Mouse (Mus musculus): ENCODE data around the gene Slc22a2. TPM values are rescaled to one million over a fixed set of nuclear protein-coding genes. Genes with fewer than 3 reads are reported as not detected.

Gene Slc22a2
- polyA plus RNA-seq, 1 experiment from 2014 or later = not detected

GRCm38 (mm10) chr17:12577096-12577495, 6.8 kb upstream of the Slc22a2 start:
- H3K36me3 ChIP-seq (ENCODE audit: control insufficient read depth, insufficient read depth, low read length) = no peaks in the 10 kb centered on the region
- no peak overlapping the region for H3K4me2 ChIP-seq (ENCODE audit: low read depth, severe bottlenecking)
- no peaks in the 10 kb centered on the region for H3K27me3 ChIP-seq (ENCODE audit: control insufficient read depth, insufficient read depth, low read length)
- no peak for ATAC-seq (ENCODE audit: insufficient number of reproducible peaks, low FRiP score, low TSS enrichment, low read depth)
- H3K9me3 ChIP-seq (ENCODE audit: control insufficient read depth, low read length) = no peaks in the 10 kb centered on the region
- H3K9ac ChIP-seq (ENCODE audit: low read length) = no peak overlapping the region
- H3K27ac ChIP-seq (replicated peaks; ENCODE audit: low read depth, low read length) = no peak overlapping the region
- DNase-seq (ENCODE audit: low spot score) = no peak
- no peak overlapping the region for H3K4me3 ChIP-seq (ENCODE audit: low read depth, low read length)
- 96% methylated on average over 7 of the region's 7 CpGs for WGBS
- H3K4me1 ChIP-seq (ENCODE audit: control insufficient read depth, insufficient read depth, low read length) = no peaks in the 10 kb centered on the region

GRCm38 (mm10) chr17:12585366-12585765, 1.4 kb downstream of the Slc22a2 start:
- Histone ChIP-seq H3K36me3 (ENCODE audit: control insufficient read depth, insufficient read depth, low read length) (no peaks in the 10 kb centered on the region), H3K27ac (replicated peaks; ENCODE audit: low read depth, low read length) (no peak overlapping the region), H3K4me3 (ENCODE audit: low read depth, low read length) (no peak overlapping the region), H3K9me3 (ENCODE audit: control insufficient read depth, low read length) (no peaks in the 10 kb centered on the region), H3K27me3 (ENCODE audit: control insufficient read depth, insufficient read depth, low read length) (no peaks in the 10 kb centered on the region), H3K4me1 (ENCODE audit: control insufficient read depth, insufficient read depth, low read length) (no peaks in the 10 kb centered on the region), H3K4me2 (ENCODE audit: low read depth, severe bottlenecking) (no peak overlapping the region), H3K9ac (ENCODE audit: low read length) (no peak overlapping the region)
- DNase-seq (ENCODE audit: low spot score) = no peak
- 83% methylated on average over 2 of the region's 2 CpGs for WGBS
- no peak for ATAC-seq (ENCODE audit: insufficient number of reproducible peaks, low FRiP score, low TSS enrichment, low read depth)

- DNase-seq (ENCODE audit: low spot score) = no peak
- no peak for ATAC-seq (ENCODE audit: insufficient number of reproducible peaks, low FRiP score, low TSS enrichment, low read depth)
- WGBS = 77% methylated on average over 11 of the region's 11 CpGs
Observed at GRCm38 (mm10) chr17:12586966-12587365, 3.0 kb downstream of the Slc22a2 start.

GRCm38 (mm10) chr17:12588801-12589247, 4.9 kb downstream of the Slc22a2 start:
- Histone ChIP-seq H3K9me3 (ENCODE audit: control insufficient read depth, low read length) (no peaks in the 10 kb centered on the region; the same call in 1 of the 2 replicates), H3K4me1 (ENCODE audit: control insufficient read depth, insufficient read depth, low read length) (no peaks in the 10 kb centered on the region), H3K4me3 (ENCODE audit: low read depth, low read length) (no peak overlapping the region), H3K27ac (replicated peaks; ENCODE audit: low read depth, low read length) (no peak overlapping the region), H3K36me3 (ENCODE audit: control insufficient read depth, insufficient read depth, low read length) (no peaks in the 10 kb centered on the region), H3K9ac (ENCODE audit: low read length) (no peak overlapping the region), H3K27me3 (ENCODE audit: control insufficient read depth, insufficient read depth, low read length) (no peaks in the 10 kb centered on the region), H3K4me2 (ENCODE audit: low read depth, severe bottlenecking) (no peak overlapping the region)
- no peak for ATAC-seq (ENCODE audit: insufficient number of reproducible peaks, low FRiP score, low TSS enrichment, low read depth)
- peak; percentile 31 for DNase-seq (ENCODE audit: low spot score)
- 27% methylated on average over 9 of the region's 9 CpGs for WGBS

More at GRCm38 (mm10) chr17:12586966-12587365, 3.0 kb downstream of the Slc22a2 start:
- Histone ChIP-seq H3K36me3 (ENCODE audit: control insufficient read depth, insufficient read depth, low read length) (no peaks in the 10 kb centered on the region), H3K4me1 (ENCODE audit: control insufficient read depth, insufficient read depth, low read length) (no peaks in the 10 kb centered on the region), H3K4me2 (ENCODE audit: low read depth, severe bottlenecking) (no peak overlapping the region), H3K4me3 (ENCODE audit: low read depth, low read length) (no peak overlapping the region), H3K27me3 (ENCODE audit: control insufficient read depth, insufficient read depth, low read length) (no peaks in the 10 kb centered on the region), H3K9ac (ENCODE audit: low read length) (no peak overlapping the region), H3K27ac (replicated peaks; ENCODE audit: low read depth, low read length) (no peak overlapping the region), H3K9me3 (ENCODE audit: control insufficient read depth, low read length) (no peaks in the 10 kb centered on the region)

GRCm38 (mm10) chr17:12590911-12591625, 7.1 kb downstream of the Slc22a2 start:
- no peak overlapping the region for H3K4me3 ChIP-seq (ENCODE audit: low read depth, low read length)
- DNase-seq (ENCODE audit: low spot score) = no peak
- H3K27ac ChIP-seq (replicated peaks; ENCODE audit: low read depth, low read length) = no peak overlapping the region
- H3K9me3 ChIP-seq (ENCODE audit: control insufficient read depth, low read length) = peaks cover under 1% of the 10 kb centered on the region; the same call in 1 of the 2 replicates
- H3K9ac ChIP-seq (ENCODE audit: low read length) = no peak overlapping the region
- no peaks in the 10 kb centered on the region for H3K36me3 ChIP-seq (ENCODE audit: control insufficient read depth, insufficient read depth, low read length)
- H3K4me2 ChIP-seq (ENCODE audit: low read depth, severe bottlenecking) = no peak overlapping the region
- H3K4me1 ChIP-seq (ENCODE audit: control insufficient read depth, insufficient read depth, low read length) = no peaks in the 10 kb centered on the region
- H3K27me3 ChIP-seq (ENCODE audit: control insufficient read depth, insufficient read depth, low read length) = no peaks in the 10 kb centered on the region
- ATAC-seq (ENCODE audit: insufficient number of reproducible peaks, low FRiP score, low TSS enrichment, low read depth) = no peak
- WGBS = 90% methylated on average over 4 of the region's 4 CpGs

- no peak overlapping the region for H3K4me3 ChIP-seq (ENCODE audit: low read depth, low read length)
- WGBS = 81% methylated on average over 13 of the region's 13 CpGs
- no peak overlapping the region for H3K9ac ChIP-seq (ENCODE audit: low read length)
- ATAC-seq (ENCODE audit: insufficient number of reproducible peaks, low FRiP score, low TSS enrichment, low read depth) (no peak), DNase-seq (ENCODE audit: low spot score) (no peak)
- H3K27me3 ChIP-seq (ENCODE audit: control insufficient read depth, insufficient read depth, low read length) = no peaks in the 10 kb centered on the region
- peaks cover 2% of the 10 kb centered on the region; the same call in 1 of the 2 replicates for H3K9me3 ChIP-seq (ENCODE audit: control insufficient read depth, low read length)
- no peak overlapping the region for H3K4me2 ChIP-seq (ENCODE audit: low read depth, severe bottlenecking)
- no peaks in the 10 kb centered on the region for H3K4me1 ChIP-seq (ENCODE audit: control insufficient read depth, insufficient read depth, low read length)
- no peak overlapping the region for H3K27ac ChIP-seq (replicated peaks; ENCODE audit: low read depth, low read length)
- no peaks in the 10 kb centered on the region for H3K36me3 ChIP-seq (ENCODE audit: control insufficient read depth, insufficient read depth, low read length)
Observed at GRCm38 (mm10) chr17:12595846-12596515, 12.0 kb downstream of the Slc22a2 start.

- Histone ChIP-seq H3K36me3 (ENCODE audit: control insufficient read depth, insufficient read depth, low read length) (no peaks in the 10 kb centered on the region), H3K4me2 (ENCODE audit: low read depth, severe bottlenecking) (no peak overlapping the region), H3K9ac (ENCODE audit: low read length) (no peak overlapping the region), H3K4me1 (ENCODE audit: control insufficient read depth, insufficient read depth, low read length) (no peaks in the 10 kb centered on the region), H3K27me3 (ENCODE audit: control insufficient read depth, insufficient read depth, low read length) (no peaks in the 10 kb centered on the region), H3K27ac (replicated peaks; ENCODE audit: low read depth, low read length) (no peak overlapping the region), H3K4me3 (ENCODE audit: low read depth, low read length) (no peak overlapping the region), H3K9me3 (ENCODE audit: control insufficient read depth, low read length) (no peaks in the 10 kb centered on the region)
- DNase-seq (ENCODE audit: low spot score) (no peak), ATAC-seq (ENCODE audit: insufficient number of reproducible peaks, low FRiP score, low TSS enrichment, low read depth) (no peak)
- WGBS = 71% methylated on average over 1 of the region's 1 CpGs
Observed at GRCm38 (mm10) chr17:12606634-12607033, 22.7 kb downstream of the Slc22a2 start.

GRCm38 (mm10) chr17:12607202-12607601, 23.3 kb downstream of the Slc22a2 start:
- no peak for DNase-seq (ENCODE audit: low spot score)
- no peak overlapping the region for H3K4me2 ChIP-seq (ENCODE audit: low read depth, severe bottlenecking)
- no peak overlapping the region for H3K9ac ChIP-seq (ENCODE audit: low read length)
- H3K27ac ChIP-seq (replicated peaks; ENCODE audit: low read depth, low read length) = no peak overlapping the region
- no peaks in the 10 kb centered on the region for H3K27me3 ChIP-seq (ENCODE audit: control insufficient read depth, insufficient read depth, low read length)
- ATAC-seq (ENCODE audit: insufficient number of reproducible peaks, low FRiP score, low TSS enrichment, low read depth) = no peak
- no peaks in the 10 kb centered on the region for H3K36me3 ChIP-seq (ENCODE audit: control insufficient read depth, insufficient read depth, low read length)
- no peak overlapping the region for H3K4me3 ChIP-seq (ENCODE audit: low read depth, low read length)
- H3K4me1 ChIP-seq (ENCODE audit: control insufficient read depth, insufficient read depth, low read length) = no peaks in the 10 kb centered on the region
- H3K9me3 ChIP-seq (ENCODE audit: control insufficient read depth, low read length) = no peaks in the 10 kb centered on the region
